Mouse (Mus musculus) E14TG2a.4 (cell line): ENCODE measurements around the gene Cracr2a.

Experiments used
- CTCF ChIP-seq: conservative IDR thresholded peaks from 2 replicates; pipeline ENCODE4 v1.5.1; 2014; ENCODE audit warnings: low read length
- NANOG ChIP-seq: IDR thresholded peaks from 2 replicates; pipeline ENCODE4 v1.6.1; 2014; ENCODE audit warnings: borderline replicate concordance, low read length, mixed read lengths
- POU5F1 ChIP-seq: IDR thresholded peaks from 2 replicates; pipeline ENCODE4 v1.6.1; 2014; ENCODE audit warnings: low read length, borderline replicate concordance

GRCm38 (mm10) chr6:127683561-127683960, 122.4 kb downstream of the Cracr2a start:
- TF ChIP-seq CTCF, result no peak
- no peak for TF ChIP-seq POU5F1
- TF ChIP-seq NANOG, result no peak
